Mouse (Mus musculus) lung, adult 18-20 months (tissue): ENCODE measurements around the gene Spata6.

Experiments used
- DNase-seq, 2 experiments: peaks; one replicate each; pipeline ENCODE4 v3.0.0; 2022; ENCODE audit warnings: mixed read lengths in 2 of 2

The Spata6 gene

DNA sequence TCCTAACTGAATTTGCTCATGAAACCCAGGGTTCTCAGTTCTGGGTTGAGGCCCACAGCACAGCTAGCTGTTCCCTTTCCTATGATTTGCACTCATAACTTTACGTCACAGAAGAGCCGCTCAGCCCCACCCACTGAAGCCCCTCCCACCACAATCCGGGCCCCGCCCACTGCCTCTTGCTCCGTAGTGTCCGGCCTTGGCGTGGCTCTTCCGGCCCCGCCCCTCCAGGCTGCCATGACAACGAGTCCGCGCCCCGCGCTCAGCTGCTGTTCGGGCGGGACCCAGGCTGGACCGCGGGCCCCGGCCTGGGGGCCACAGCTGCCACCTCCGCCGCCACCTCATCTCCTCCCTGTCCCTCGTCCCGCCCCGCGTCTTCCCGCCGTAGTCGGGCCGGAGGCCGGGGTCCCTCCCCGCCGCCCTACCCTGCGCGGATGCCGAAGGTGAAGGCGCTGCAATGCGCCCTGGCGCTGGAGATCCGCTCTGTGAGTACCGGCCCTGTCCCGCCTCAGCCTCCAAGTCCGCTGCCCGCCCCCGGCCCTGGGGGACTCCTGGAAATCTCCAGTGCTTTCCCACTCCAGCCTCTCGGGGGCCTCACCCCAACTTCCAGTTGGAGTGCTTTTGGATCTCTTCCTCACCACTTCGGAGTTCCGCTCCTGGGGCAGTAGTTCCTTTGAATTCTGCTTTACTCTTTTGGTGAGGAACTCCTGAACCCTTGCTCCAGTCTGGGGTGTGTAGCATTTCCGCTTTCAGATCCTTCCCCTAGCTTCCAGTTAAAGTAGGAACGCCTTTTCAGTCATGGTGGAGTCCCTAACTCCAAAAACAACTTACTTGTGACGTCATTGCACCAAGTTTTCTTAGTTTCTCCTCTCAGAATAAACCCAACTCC lies at the start of gene Spata6:
Spata6 (plus strand) TSS at position 209 of the 886 bp plus-strand sequence.
- peak; percentile 92 to 95 for DNase-seq

DNA sequence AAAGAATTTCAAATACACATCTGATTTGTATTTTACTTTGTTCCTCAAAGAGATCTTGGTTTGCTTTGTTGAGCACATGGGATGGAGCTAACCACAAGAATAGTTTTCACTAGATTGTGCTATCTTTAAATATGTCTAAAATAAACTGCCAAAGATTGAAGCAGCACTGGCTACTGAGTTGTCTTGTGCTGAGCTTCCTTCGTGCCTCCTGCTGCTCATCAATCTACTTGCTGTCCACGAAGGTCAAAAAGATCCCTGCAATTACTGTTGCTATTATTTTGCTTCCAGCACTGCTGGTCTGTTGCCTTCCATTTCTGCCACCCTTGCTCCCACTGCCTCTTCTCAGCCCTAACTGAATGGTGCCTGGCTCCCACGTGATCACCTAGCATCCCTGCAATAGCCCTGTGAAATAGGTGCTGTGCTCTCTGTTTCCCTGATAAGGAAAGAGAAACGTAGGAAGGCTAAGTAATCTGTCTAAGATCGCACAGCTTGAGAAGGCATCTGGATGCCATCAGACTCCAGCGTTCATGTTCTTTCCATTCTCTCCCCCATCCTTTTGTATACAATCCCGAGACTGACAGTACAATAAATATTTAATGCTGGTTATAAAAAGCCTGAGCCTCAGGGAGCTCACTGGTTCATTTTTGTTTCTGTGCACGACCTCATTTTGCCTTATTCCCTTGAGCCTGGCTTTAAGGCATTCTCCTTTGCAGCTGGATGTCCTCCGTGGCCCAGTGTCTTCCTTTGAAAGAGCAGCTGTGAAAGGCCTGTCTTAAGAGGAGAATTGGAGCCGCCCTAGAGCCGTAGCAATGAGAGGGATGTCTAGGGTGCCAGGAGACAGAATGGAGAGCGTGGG lies 49.0 kb upstream of the Spata6 start:
- no peak for DNase-seq

DNA sequence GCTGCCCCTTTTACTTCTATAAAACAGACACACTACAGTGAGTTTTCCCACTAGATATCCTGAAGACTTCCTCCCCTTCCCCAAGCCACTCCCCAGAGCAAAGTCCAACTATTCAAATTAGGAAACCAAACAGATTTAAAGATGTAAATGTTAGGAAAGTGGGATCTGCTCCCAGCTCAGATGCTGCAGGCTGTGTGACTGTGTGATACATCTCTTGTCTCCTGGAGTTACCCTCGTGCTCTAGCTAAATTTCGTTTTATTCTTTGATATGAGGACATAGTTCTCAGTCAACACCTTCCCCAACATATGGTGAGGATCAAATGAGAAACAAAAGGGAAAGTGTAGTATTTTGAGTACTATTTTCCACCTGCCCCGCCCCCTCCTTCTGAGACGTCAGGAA lies 48.3 kb upstream of the Spata6 start:
- DNase-seq: no peak

DNA sequence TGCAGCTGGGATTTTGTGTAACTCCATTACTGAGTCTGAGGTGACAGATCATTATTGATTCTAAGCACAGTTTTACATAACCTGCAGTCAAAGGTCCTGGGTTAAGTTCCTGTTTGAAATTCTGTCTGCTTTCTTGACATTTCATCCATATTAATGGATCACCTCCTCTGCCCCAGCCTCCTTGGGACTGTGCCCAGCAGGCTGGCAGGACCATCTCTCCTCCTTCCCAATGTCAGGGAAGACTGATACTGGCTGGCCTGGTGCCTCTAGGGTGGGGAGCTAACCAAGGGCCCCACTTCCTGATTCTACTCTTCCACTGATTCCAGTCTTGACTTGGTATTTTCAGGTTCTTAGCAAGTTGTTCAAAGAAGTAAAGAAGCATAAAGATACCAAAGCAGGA lies 45.9 kb upstream of the Spata6 start:
- peak in 1 of 2 experiments; percentile 4 for DNase-seq

DNA sequence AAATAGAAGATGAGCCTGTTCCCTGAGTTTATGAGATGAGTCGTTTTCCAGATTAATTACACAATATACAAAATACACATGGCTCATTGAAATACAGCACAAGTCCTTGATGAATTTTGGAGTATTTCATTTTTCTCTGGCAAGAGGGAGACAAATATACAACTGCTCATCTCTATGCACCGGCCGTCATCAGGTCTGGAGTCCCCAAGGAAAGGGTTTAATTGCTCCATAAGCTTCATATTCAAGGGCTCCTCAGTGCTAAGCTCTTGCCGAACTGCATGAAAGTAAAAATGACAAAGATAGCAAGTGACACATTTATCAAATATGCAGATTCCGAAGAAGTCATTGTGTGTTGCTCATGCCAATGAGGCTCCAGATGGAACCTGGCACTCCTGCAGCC lies 37.9 kb upstream of the Spata6 start:
- no peak for DNase-seq

DNA sequence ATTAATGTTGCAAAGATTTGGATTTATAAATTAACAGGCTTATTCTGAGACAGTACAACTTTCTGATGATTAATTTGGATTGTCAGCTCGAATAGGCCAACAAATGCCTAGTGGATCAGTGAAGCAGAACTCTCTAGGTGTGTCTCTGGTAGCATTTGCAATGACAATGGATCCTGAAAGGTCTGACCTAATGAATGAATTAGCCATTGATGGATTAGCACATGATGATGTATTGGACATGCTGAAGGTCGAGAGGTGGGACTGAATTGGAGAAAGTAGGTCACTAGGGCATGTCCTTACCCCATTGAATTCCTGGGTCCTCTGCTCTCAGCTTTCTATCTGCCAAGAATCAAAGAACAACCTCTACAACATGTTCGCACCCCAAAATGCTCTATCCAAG lies 37.0 kb upstream of the Spata6 start:
- DNase-seq: no peak

DNA sequence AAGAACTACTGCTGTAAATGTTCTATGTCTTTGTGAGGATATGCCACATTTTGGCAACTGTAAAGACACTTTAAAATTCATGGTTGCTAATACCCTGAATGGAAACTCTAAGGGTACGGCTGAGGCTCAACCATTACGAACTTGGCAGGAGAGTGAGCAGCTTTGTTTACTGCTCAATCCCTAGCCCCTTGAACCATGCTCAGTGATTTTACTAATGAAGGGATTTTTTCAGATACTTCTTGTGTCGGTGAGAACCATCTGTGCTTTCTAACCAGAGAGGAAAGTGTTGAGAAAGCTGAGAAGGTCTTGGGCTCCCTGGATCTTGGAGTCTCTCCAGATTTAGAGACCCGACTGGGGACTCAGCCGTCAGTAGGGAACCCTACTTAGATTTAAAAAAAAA lies 35.9 kb upstream of the Spata6 start:
- no peak for DNase-seq

DNA sequence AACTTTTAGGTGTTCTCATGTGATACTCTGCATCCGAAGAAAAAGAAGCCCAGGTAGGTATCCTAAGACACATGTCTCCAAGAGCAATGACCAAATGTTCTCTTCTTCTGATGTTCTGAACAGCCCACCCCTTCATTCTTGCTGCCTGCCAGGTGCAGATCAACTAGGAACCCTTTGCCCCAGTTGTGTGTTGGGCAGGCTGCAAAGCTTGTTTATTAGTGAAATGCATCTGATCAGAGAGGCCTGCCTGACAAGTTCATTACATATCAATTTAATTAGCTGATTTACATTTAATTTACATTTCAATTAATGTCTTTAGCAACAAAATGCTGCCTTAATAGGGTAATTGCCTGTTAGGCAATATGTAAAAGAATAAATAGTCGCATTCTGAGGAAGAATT lies 33.8 kb upstream of the Spata6 start:
- DNase-seq: no peak

DNA sequence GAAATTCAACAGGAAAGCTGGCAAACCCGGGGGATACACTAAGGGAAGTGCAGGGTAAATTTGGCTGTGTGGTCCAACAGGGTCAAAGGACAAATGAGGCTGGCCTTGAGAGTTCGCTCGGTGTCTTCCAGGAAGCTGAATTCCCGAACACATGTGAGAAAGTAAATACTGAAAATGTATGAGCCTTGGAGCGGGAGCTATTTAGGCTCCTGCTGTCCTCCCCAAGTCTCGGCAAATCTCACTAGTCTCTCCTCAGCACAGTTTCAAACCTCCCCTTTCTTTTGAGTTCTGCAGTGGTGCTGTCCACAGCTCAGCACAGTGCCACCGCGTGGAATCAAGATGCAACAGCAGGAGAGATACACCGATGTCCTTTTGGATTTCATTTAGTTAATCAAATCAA lies 32.8 kb upstream of the Spata6 start:
- DNase-seq: peak; percentile 12 to 29

DNA sequence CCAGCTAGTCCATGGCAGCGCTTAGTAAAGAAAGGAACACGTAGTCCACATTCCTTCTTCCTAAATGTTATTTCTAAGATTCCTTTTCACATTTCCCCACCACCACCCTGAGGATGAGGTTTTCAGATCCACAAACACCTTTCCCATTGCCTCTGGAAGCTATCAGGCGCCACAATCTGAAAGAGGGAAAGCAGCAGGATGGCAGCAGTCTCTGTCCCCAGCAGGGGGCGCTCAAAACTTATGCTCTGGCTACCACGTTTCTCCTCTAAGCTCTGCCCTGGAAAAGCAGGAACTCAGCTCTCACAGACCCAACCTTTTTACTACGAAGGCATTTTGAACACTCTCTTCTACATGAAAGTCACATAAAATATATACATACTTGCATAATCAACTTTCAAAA lies 32.2 kb upstream of the Spata6 start:
- peak; percentile 70 to 75 for DNase-seq

DNA sequence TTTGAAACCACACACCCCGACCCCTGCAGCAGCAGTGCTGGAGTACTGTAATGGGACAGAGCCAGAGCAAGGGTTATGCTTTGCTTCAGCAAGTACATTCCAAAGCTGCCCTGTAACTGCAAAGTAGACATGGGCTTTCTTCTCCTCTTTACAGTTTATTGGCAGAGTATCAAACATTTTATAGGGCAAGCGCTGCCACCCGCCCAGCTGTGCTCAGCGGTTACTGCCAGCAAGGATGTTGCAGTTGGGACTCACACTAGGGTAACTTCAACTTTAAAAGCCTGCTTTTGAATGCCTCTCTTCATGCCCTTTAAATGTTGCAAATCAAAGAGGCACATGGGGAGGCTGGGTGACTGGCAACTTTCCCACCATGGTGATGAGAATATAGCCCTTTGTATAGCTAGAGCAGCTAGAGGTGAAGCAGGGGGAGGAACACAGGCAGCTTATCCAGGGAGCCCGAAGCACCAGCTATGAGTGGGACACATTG lies 28.7 kb upstream of the Spata6 start:
- no peak for DNase-seq

DNA sequence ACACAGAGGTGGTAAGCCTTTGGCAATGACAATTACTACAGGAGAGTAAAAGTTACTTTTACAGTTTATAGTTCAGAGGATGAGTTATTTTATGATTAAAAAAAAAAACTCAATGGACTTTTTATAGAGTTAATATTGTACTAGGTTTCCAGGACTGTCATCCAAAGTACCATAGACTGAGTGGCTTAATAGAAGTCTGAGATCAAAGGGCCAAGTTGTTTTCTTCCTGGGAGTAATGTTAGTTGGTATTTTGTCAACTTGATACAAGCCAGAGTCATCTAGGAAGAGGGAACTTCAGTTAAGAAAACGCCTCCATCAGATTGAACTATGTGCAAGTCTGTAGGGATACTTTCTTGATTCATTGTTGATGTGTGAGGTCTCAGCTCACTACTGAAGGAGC lies 18.4 kb upstream of the Spata6 start:
- no peak for DNase-seq

DNA sequence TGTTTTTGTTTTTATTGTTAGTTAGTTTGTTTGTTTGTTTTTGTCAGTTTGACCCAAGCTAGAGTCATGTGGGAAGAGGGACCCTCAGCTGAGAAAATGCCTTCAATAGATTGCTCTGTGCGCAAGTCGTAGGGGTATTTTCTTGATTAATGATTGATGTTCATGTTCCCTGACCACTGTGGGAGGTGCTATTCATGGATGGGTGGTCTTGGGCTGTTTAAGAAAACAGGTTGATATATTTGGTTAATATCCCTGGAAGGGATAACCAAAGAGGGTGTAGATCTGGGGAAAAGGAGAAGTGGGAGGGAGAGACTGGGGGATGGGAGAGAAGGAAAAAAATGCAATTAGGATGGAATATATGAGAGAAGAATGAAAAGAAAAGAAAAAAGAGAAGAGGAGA lies 15.7 kb upstream of the Spata6 start:
- DNase-seq: no peak

DNA sequence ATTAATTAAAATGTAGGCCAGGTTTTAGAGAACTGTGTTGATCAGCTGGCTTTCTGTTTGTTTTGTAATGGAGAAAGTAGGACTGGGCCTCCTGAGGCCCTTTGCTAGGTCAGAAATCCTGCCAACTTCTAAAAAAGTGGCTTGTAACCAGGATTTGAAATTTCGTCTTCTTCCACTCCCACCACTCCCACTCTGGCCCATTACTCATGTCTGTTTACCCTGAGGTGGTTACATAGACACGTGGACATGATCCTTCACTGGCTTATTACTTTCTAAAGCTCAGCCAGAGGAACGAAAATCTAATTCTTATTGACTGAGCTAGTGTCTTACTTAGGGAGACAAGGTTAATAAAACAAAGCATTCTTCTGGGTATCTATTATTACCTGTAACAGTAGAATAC lies 14.8 kb upstream of the Spata6 start:
- DNase-seq: no peak

DNA sequence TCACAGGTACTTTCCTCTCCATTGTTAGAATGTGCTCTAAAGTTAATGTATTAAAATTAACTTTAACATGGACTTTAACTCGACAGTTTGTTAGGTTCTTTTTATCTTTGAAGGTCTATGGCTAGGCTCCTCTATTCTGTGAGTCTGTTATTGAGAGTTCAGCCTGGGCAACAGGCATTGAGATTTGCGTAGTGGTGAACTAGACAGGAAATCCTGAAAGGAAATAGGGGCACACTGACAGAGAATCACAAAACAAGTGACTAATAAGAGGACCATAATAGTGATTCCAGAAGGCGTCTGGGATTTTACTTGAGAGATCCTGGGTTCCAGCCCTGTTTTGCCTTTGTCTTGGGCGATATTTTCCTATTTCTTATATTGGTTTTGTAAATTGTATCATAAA lies 488 bp upstream of the Spata6 start:
- DNase-seq: peak in 1 of 2 experiments; percentile 8

DNA sequence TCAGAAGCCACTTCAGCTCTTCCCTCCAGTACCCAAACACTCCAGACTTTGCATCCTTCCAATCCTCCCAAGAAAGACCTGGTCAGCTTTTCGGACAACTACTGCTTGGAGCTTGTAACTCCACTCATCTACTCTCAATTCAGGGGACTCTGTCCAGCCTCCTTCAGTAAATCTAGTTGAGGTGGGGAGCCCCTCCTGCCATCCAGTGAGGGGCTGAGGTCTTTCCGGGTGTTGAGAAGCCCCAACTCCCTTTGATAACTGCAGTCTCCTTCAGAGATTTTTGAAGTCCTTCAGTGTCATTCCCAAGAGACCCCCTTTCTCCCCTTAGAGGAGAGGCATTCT lies 849 bp downstream of the Spata6 start:
- DNase-seq: no peak

DNA sequence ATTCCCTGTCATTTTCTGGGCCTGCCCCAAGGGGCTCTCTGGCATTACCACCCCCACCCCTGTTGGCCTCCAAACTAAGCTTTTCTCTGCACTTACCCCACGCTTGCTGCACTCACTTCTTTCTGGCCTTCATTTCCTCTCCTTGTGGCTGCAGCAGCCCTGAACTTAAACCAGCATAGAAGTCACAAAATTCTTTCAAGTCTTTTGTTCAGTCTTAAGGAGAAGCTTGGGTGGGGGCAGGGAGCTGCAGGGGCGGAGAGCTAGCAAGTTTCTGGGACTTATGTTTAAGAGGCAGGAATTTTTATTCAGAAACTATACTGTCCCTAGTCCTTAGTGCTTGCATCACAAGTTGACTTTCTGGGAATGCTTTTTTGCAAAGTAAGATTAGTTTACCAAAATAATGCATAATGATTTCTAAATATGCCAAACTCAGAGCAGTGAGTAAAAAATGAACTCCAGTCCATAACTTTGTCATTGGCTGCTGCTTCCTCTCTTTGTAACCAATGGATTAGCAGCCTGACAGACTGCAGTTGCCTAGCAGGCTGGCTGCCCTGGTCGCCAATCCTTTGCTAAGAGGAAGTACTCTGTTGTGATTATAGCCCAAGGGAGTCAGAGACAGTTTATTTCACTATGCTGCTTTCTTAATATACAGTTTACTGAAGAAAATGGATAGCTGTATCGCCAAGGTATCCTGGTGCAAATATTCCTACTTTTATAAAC lies 1.5 kb downstream of the Spata6 start:
- peak; percentile 28 to 32 for DNase-seq

DNA sequence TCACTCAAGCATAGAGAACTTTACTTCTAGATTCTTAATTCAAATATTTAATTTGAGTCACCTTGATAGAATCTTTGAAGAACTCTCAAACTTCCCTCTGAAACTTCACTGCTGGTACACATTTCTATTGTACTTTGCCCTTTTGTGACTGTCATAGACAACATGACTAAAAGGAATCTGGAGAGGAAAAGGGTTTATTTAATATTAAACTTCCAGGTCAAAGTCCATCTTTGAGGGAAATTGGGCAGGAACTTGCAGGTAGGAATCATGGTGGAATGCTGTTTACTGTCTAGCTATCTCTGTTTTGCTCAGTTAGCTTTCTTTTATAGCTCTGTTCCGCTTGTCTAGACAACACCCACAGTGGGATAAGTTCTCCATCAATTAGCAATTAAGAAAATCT lies 17.8 kb downstream of the Spata6 start:
- no peak for DNase-seq

DNA sequence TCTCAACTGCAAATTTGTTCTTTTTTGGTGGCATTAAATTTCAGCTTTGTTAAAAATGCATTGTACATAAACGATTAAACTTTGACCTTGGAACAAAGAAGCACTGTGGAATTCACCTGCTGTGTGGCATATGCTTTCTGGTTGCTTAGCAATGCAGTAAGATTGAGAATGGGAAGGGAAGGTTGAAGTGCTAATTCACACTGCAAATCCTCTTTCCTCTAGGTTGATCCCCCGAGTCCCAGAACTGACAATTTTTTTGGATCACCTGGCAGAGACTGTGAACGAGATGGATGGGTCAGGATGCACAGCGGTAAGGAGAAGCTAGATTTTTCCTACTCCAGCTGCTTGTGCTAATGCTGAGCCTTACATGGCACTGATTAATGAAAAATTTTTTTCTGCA lies 60.7 kb downstream of the Spata6 start:
- no peak for DNase-seq

DNA sequence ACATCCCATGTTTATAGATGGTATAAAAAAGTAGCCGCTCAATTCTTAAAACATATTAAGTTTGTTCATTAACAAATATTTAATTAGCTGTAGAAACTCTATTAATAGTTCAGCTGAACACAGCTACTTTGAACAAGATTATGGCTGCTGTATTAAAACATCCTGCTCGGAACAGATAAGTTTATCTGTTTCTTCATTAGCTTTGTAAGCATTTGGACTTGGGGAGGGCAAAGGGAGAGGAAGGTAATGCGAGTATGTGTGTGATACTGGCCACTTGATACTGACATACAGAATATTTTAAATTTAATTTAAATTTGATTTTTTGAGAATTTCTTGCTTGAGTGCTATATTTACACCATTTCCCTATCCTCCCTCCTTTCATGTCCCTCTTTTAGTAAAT lies 80.1 kb downstream of the Spata6 start:
- no peak for DNase-seq

DNA sequence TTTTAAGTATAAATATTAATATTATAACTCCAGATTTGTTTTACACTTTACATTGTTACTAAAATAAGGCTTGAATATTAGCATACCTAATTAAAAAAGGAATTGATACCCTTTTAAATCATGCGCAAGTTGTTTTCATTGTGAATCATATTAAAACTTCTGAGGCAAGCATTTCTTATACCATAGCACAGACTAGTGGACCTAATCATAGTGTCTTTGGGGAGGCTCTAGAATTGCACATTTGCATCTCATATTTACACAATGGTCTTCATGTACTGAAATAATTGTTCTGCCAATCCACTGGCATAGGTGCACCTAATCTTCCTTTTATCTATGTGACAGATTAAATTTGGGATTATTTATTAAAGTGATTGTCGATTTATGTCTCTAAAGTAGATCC lies 83.4 kb downstream of the Spata6 start:
- DNase-seq: no peak

DNA sequence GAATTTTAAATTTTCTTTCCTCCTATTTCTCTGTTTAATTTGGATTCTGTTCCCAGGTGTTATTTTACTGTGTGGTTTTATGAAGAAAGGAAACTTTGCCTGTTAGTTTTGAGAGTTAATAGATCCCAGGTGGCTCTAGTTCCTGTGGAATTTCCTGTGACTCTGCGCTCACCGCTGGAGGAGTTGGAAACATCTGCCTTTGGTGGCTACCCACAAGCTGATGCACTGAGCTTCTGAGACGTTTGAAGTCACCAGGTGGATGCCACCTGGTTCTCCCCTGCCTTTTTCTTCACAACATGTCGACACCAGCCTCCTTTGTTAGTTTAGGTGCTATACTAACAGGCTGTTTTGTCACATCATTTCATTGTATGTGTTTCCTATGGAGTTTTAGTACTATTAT lies 97.7 kb downstream of the Spata6 start:
- no peak for DNase-seq

DNA sequence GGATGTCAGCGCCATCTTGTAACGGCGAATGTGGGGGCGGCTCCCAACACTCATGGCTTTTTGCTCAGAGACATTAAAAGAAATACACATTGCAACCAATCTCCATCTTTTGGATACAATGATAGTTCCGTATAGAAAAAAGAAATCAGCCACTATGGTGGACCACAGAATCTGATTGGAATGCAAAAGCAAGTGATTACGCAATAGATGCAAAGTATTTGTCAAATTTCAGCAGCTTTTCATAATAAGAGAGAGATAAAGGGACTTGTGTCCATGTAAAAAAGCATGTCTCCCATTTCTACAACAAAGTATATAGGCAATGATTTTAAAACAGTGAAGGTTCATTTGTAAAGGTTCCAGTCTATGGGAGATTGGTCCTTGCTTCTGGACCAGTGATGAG lies 119.1 kb downstream of the Spata6 start:
- DNase-seq: no peak
